Mouse (Mus musculus) Muller cell, postnatal 12 days (primary cell): ENCODE data around the gene Gm6592.
"Not testable (repeated sequence)": the region's sequence is repeated elsewhere in the genome, so short reads cannot be mapped to it uniquely, and the experiment has no call there.

Source experiments
- DNase-seq: peaks from one replicate; pipeline ENCODE4 v3.0.0-alpha.2; 2015; ENCODE audit errors: inconsistent ontology term

Gene Gm6592

GRCm38 (mm10) chrX:8843694-8844093 is at the start of gene Gm6592:
Gm6592 (plus strand) TSS chrX:8843994.
- DNase-seq = no peak

GRCm38 (mm10) chrX:8803391-8803790 is 40.4 kb upstream of the Gm6592 start, which contains the start of gene Ssxb5:
Ssxb5 (plus strand) TSS chrX:8803691.
- not testable (repeated sequence) for DNase-seq

- DNase-seq = peak; percentile 10
Measured at GRCm38 (mm10) chrX:8832043-8832442, 11.8 kb upstream of the Gm6592 start.

GRCm38 (mm10) chrX:8852486-8852885 is 8.7 kb downstream of the Gm6592 start:
- no peak for DNase-seq

GRCm38 (mm10) chrX:8864331-8864730 is 20.5 kb downstream of the Gm6592 start:
- DNase-seq = peak; percentile 35

GRCm38 (mm10) chrX:8873953-8874352 is 30.2 kb downstream of the Gm6592 start, which contains the start of gene Gm5751:
Gm5751 (plus strand) TSS chrX:8874253.
- DNase-seq = not testable (repeated sequence)

- DNase-seq = peak; percentile 76
Measured at GRCm38 (mm10) chrX:8884336-8884735, 40.5 kb downstream of the Gm6592 start.

- no peak for DNase-seq
Measured at GRCm38 (mm10) chrX:8891975-8892342, 48.2 kb downstream of the Gm6592 start.

DNA sequence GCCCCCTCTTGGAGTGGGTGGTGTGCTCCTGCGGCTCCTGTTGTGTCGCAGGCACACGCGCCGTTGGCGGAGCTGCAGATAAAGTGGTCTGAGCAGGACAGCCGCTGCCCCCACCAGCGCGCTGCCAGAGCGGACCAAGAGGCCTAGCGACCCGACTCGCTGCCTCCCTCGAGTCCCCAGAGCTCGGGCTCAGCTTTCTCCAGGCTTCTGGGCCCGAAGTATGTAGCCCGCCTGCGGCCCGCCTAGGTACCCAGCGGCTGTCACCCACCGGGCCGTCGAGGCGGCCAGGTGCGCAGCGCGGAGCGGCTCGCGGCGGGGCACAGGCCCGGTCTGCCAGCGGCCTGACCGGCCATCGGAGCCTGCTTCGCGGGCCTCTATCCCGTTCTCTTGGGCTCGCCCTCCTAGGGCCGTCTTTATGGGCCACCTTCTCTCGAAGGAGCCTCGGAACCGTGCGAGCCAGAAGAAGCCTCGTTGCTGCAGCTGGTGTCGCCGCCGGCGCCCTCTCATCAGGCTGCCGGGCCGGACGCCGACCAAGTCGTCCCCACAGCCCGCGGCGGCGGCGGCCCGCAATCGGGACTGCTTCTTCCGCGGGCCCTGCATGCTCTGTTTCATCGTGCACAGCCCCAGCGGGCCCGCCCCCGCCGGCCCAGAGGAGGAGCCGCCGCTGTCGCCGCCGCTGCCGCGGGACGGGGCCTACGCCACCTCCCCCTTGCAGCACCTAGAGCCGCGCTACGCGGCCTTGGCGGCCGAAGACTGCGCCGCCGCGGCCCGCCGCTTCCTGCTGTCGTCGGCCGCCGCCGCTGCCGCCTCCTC is 48.8 kb downstream of the Gm6592 start, which contains the start of gene B630019K06Rik:
TSS of gene B630019K06Rik (plus strand) at position 40 of the 813 bp plus-strand sequence.
- peak; percentile 83 for DNase-seq

DNA sequence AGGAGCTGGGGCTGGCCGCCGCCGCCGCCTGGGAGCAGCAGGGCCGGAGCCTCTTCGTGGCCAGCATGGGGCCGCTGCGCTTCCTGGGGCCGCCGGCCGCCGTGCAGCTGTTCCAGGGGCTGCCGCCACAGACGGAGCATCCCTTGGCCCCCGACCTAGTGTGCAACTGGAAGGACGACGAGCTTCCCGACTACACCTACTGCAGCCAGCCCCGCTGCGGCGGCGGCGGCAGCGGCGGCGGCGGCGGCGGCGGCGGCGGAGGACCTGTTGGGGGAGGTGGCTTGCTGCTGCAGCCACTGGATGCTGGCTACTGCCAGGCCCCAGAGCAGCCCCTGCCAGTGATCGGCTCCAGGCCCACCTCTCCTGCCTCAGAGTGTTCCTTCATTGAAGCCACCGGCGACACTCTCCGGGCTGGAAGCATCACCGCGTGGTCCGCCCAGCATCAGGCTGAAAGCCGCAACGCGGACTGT is 49.4 kb downstream of the Gm6592 start:
- DNase-seq = peak; percentile 30
